Mouse (Mus musculus) fat pad, adult 2 months (tissue): Measurements from ENCODE around the gene Hnrnpll.
"Not testable (repeated sequence)": the region's sequence is repeated elsewhere in the genome, so short reads cannot be mapped to it uniquely, and the experiment has no call there.

Experiments
- DNase-seq: peaks from one replicate; pipeline ENCODE4 v3.0.0-alpha.2; 2011; ENCODE audit warnings: low read depth, low spot score; ENCODE audit errors: extremely low read depth

Gene Hnrnpll

DNA sequence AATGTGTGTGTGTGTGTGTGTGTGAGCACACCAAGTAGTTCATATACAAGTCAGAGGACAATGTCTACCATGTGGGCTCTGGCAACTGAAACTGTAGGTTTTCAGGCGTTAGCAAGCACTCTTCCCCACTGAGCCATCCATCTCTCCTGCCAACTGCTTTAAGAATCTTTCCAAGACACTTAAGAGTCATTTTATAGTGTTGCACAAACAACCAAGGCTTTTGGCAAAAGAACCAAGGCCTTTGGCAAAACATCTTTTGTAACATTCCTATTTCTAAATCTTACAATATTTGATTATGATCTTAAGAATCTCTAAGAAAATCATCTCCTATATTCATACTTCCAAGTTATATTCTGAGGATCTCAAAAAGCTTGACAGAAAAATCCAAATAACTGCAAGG, 2.4 kb downstream of the Hnrnpll start:
- DNase-seq: peak; percentile 89

DNA sequence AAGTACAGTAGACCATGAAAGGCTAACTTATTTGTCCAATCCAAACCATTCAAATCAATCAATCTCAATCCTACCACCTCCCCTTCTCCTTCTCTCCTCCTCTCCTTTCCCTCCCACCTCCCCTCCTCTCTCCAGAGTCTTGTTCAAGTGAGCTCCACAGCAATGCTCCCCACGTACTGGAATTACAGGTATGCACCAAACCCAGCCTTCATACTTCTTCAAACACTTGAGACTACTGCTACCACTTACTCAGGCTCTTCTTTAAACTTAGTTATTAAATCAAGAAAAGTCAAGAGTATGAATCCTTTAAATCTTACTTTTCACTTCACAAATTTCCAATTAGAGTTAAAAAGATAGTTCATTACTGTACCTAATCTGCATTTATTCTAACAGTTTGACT, 3.6 kb downstream of the Hnrnpll start:
- DNase-seq: no peak

DNA sequence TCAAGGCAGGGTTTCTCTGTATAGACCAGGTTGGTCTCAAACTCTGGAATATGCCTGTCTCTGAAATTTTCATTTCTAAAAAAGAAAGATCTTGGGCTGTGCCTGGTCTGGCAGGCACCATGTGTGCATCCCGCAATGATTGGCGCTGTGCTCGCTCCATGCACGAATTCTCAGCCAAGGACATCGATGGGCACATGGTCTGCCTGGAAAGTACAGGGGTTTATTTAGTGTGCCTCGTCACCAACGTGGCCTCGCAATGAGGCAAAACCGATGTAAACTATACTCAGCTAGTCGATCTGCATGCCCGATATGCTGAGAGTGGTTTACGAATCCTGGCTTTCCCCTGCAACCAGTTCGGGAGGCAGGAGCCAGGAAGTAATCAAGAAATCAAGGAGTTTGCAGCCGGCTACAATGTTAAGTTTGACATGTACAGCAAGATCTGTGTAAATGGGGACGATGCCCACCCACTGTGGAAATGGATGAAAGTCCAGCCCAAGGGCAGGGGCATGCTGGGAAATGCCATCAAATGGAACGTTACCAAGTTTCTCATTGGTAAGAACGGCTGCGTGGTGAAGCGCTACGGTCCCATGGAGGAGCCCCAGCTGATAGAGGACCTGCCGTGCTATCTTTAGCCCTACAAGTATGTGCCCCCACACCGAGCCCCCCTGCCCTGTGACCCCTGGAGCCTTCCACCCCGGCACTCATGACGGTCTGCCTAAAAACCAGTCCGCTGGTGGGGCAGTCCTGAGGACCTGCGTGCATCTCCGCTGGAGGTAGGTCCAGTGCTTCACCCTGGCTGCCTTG, 8.0 kb downstream of the Hnrnpll start:
- no peak for DNase-seq

DNA sequence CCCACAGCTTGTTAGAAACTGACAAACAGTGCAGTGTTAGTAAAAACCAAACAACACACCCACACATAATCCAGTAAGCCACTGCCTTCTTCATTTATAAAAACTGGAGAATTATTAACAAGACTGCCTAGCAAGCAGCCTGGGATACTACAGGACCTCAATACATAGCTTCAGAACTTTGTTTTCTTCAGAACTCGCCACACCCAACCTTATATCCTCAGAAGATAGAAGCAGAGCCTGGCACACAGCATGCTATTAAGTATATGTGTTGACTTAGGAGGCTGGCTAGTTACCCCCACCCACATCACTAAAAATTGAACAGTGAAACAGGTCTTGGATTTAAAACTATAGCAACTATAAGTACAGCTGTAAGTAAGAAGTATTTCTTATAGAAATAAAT, 10.5 kb downstream of the Hnrnpll start:
- no peak for DNase-seq

DNA sequence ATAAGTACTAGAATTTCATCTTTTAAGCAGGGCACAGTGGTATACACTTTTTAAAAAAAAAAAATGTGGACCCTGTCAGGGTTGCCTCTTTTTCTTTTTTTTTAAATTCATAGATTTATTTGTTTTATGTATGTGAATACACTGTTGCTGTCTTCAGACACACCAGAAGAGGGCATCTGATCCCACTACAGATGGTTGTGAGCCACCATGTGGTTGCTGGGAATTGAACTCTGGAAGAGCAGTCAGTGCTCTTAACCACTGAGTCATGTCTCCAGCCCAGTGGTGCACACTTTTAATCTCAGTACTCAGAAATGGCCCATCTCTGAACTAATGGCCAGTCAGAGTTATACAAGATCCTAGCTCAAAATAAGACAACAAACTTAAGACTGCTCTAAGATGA, 12.8 kb downstream of the Hnrnpll start:
- not testable (repeated sequence) for DNase-seq

DNA sequence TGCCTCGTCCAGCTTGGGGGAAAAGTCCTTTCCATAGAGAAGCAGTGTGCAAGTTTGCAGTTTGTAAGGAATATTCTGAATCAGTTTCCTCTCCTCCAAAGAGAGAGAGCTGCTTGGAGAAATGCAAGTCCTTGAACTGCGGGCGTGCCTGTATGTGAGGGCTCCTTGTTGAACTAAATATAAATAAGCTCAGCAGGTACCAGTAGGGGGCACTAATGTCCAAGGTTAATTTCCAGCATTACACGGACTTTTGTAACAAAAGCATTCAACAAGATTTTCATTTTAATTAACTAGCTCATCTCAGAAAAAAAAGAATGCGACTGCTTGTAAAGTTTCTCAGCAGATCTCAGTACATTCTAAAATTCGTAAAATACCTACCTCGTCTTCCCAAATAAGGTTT, 13.9 kb downstream of the Hnrnpll start:
- DNase-seq: no peak

DNA sequence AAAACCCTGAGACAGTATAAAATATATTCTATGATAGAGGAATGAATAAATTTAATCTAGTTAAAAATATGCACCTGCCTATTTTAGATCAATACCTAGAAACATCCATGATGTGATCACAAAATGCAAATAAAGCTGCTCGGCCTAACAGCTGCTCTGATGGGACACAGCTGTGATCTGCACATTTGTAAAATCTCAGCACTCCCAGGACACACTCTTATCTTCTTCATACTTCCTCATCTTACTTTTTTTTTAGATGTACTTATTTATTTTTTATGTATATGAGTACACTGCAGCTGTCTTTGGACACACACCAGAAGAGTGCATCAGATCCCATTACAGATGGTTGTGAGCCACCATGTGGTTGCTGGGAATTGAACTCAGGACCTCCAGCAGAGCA, 20.4 kb downstream of the Hnrnpll start:
- DNase-seq: no peak

DNA sequence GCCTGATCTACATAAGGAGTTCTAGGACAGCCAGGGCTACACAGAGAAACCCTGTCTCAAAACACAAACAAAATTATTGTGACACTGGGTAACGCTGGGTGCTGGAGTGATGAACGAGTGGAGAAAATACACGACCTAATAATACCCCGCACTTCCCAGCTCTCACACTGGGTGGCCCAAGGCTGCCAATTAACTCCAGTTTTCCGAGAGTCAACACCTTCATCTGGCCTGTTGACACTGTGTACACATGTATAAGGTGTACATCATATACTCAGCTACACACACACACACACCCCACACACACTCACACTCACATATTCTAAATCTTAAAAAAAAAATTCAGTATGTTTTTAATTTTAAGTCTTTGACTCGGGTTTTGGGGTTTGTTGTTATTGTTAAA, 33.5 kb downstream of the Hnrnpll start:
- no peak for DNase-seq

DNA sequence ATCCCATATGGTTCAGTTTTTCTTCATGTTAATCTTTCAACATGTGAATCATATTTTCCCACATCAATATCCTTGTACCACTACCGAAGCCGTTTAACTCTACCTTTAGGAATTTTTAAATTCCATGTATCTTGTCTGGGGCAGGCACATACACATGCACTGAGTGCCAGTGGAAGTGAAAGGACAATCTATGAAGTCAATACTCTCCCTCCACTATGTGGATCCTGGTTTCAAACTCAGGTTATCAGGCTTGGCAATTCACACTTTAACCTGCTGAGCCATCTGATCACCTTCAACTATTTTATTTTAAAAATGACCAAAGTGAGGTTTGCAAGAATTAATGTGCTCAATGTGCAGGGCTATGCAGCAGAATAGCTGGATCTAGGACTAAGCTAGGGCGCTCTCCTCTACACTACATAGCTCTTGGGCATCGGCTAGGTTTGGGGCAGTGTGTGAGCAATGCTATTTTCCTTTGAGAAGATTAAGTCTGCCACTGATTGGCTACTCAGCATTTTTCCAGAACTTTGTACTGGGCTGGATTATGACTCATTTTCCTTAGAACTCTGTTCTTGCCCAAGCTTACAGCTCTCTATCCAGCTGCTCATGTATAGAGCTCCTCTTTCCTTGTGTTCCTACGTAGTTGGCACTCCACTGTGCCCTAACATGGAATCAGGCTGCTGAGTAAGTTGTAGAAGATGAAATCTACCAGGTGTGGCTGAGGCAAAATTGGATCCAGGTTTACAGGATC, 35.8 kb downstream of the Hnrnpll start:
- DNase-seq: no peak

DNA sequence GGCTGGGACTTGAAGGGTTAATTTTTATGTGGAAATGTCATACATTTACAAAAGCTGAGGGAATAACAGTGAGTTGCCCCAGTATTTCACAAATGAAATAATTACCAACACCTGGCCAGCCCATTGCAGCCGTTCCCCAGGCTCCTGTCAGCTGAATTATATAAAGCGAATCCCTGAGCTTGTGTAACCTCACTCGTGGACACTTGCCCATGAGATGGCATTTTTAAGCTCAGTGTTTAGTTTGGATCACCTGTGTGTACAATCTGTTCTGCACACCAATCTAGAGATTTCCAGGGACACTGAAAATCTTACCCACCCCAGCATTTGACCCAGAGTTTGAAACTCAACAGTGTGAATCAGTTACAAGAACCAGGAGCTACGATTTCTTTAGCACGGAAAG, 40.0 kb downstream of the Hnrnpll start:
- peak; percentile 70 for DNase-seq

DNA sequence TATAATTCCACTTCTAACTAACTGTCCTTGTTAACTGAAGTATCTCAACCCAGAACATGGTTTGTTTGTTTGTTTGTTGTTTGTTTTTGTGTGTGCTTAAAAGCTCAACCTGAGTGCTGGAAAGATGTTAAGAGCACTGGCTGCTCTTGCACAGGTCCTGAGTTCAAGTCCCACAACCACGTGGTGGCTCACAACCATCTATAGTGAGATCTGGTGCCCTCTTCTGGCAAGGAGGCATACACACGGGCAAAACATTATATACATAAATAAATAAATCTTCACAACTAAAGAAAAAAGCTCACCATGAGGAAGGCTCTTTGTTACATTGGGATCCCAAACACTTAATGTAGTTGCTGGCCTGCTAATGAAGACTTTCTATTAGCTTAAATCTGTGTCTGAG, 41.6 kb downstream of the Hnrnpll start:
- DNase-seq: no peak

DNA sequence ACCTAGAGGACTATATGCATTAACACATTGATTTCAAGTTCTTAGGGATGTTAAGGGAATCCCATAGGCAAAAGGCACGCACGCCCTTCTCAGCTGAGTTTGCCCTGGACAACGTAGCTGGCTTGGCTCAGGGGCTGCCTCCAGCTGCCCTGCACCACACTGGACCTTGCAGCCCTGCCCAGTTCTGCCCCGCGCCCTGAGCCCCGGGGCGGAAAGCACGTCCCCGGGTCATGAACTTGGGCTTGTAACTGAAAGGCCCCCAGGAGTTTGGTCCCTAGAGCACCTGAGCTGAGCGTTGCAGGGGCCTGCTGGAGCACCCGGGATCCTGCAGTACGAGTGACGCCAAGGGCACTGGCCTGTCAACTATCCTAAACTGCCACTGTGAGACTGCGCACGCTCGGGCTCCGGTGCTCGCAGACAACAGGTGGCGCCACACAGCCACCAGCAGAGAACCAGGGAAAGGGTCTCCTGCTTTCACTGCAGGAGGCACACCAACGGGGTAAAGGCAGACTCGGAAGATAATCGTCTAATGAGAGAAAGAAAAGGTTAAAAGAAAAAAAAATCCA, 43.1 kb downstream of the Hnrnpll start:
- no peak for DNase-seq

DNA sequence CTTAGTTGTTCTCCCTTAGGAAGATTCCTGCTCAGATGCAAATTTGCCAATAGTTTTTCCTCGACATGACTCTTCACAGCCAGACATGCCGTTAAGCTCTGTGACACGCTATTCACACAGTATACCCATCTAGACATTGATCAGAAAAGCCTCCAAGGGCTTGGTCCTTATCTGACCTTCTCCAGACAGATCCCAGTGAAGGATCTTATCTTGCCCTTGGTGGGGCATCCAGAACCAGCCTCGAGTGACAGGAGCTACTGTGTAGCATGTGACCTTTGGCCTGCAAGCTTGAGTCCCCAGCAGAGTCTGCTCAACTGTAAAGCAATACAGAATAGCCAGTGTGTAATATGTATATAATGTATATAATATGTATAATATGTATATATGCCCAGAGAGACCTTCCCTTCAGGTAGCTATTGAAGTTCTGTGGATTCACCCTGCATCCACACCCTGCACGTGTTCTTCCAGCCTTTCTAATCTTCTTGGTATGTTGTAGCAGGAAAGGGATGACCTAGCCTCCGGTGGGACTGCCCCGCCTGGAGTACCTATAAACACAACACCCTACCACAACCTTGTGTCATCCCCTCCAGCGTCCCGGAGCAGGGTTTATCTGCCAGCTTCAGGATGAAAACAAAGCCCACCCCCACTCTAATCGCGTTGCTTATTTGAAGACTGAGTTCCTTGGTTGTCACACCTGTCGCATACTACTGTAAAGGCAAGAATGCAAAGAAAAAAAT, 43.7 kb downstream of the Hnrnpll start:
- DNase-seq: no peak

DNA sequence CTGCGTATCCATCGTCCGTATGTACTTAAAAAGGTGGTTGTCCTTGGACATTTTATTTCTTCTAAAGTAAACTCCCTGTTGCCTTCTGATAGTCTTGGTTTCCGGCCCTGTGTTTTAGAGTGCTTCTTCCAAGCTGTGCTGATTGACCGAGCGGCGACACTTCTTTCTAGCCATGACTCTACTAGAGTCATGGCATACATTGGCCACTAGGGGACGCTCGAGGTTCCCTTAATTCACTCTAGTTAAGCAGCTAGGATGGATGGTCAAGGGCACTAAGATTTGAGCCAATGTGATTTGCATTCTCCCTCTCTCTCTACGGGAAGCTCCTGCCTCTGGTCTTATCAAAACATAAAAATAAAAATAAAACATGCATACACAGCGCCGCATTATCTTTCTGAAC, 44.7 kb downstream of the Hnrnpll start:
- DNase-seq: no peak

DNA sequence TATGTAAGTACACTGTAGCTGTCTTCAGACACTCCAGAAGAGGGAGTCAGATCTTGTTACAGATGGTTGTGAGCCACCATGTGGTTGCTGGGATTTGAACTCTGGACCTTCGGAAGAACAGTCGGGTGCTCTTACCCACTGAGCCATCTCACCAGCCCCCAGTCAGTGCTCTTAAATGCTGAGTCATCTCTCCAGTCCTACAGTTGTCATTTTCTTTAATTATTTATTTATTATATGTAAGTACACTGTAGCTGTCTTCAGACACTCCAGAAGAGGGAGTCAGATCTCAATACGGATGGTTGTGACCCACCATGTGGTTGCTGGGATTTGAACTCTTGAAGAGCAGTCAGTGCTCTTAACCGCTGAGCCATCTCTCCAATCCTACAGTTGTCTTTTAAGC, 45.7 kb downstream of the Hnrnpll start:
- DNase-seq: not testable (repeated sequence)

DNA sequence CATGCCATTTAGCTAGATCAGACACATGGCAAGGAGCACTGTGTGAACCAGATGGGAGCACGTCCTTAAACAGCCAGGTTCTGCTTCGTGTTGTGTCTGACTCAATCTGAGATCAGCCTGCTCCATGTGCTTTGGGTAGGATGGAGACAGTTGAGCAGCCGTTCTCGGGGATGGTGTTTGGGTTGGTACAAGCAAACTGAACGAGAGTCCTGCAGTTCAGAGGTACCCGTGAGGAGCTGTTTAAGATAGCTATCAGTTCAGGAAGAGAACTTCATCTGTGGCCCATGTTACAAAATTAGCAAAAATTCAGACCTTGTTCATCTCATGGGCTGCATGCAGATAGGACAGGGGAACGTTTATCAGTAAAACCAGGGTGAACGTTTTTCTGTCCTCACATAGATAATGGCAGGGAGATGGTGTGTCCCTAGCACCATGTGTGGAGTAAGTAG, 47.7 kb downstream of the Hnrnpll start:
- DNase-seq: no peak

DNA sequence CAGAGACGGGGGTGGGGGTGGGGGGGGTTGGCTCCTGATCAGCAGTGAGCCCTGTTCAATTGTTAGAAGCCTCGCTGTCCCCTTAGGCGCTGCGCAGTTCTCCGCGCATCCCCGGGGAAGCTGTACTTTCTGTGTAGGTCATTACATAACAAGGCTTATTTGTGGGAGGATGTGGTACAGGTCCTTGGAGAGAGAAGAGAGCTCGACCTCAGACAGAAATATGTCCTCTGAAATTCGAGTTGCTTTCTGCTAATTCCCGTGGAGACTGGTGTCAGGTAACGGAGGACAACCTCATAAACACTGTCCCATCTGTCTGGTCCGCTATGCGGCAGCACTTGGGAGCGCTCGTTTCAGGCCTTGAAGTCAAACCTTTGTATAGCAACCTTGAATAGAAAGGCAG, 52.2 kb downstream of the Hnrnpll start:
- DNase-seq: no peak

DNA sequence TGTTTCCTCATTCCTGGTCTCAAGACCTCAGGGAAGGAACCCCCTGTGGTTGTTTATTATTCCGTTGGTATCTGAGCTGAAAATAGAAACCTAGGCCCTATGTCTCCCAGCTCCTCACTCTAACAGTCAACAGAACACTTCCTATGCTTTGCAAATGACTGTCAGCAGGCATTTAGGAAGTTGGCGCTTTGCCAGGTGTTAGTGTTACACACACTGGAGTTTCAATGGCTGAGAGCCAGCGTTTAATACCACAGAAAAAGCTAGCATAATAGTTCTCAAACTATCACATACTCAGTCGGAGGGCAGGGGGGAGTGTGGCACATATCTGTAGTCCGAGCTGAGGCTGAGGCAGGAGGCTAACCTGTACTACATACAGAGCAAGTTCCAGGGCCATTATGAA, 53.3 kb downstream of the Hnrnpll start:
- DNase-seq: no peak

DNA sequence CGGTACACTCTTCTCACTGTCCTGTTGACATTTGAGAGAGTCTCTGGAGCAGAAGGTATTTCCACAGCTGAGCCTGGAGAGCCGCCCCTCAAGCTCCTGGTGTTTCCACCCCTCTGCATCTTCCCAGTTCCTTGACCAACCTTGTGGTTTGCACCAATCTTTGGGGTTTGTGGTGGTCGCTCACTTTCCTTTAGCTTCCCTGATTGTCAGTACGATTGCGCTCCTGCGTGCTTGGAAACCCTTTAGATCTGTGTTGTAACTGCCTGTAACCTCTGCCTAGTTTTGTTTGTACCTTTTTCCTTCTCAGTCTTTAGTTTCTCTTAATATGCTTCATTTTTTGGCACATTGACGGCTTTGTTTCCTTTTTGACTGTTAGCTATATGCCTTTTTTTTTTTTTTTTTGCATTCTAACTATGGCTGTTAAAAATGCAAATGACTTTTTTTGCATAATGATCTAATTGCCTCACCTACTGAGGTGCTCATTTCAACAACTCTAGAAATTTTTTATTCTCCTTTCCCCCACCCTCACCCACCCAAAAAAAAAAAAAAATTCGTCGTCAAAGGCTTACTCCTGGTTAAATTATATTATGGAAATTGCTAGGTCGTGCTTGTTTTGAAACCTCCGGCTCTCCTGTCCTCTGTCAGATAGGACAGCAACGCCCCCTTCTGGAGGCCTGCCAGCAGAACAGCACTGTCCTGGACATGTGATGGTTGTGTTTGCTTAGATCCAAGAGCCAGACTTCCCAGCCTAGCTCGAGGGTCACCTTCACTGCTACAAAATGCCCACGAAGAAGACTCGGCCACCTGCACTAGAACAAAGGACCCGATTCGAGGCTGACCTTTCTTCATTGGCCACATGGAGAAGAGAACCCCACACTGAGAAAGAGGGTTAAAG, 57.5 kb downstream of the Hnrnpll start:
- DNase-seq: no peak

DNA sequence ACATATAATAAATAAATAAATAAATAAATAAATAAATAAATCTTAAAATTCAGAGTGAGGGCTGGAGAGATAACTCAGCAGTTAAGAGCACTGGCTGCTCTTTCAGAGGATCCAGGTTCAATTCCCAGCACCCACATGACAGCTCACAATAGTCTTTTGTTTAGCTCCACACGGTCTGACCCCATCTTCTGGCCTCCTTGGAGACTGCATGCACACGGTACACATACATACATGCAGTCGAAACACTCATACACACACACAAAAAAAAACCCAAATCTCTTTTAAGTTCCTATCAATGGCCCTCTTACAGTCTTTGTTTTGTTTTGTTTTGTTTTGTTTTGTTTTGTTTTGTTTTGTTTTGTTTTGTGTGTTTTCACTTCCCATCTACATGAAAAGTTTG, 58.3 kb downstream of the Hnrnpll start:
- not testable (repeated sequence) for DNase-seq
